Mouse (Mus musculus): Measurements from ENCODE around the gene Cyp27b1. TPM values are rescaled to one million over a fixed set of nuclear protein-coding genes. Genes with fewer than 3 reads are reported as not detected.
"Not testable (repeated sequence)": the region's sequence is repeated elsewhere in the genome, so short reads cannot be mapped to it uniquely, and the experiment has no call there.

Cyp27b1 gene
- total RNA-seq, 2 experiments from 2014 or later, result 0.26 to 0.76 TPM

GRCm38 (mm10) chr10:127049395-127050118, 1.5 kb downstream of the Cyp27b1 start:
- no peak for DNase-seq

- no peak for DNase-seq
These were observed 2.0 kb downstream of the Cyp27b1 start for GRCm38 (mm10) chr10:127050119-127050474.

- DNase-seq, result no peak
These were observed 6.6 kb downstream of the Cyp27b1 start for GRCm38 (mm10) chr10:127054646-127055045.

- no peak for DNase-seq
These were observed 7.4 kb downstream of the Cyp27b1 start for GRCm38 (mm10) chr10:127055406-127055805.

DNA sequence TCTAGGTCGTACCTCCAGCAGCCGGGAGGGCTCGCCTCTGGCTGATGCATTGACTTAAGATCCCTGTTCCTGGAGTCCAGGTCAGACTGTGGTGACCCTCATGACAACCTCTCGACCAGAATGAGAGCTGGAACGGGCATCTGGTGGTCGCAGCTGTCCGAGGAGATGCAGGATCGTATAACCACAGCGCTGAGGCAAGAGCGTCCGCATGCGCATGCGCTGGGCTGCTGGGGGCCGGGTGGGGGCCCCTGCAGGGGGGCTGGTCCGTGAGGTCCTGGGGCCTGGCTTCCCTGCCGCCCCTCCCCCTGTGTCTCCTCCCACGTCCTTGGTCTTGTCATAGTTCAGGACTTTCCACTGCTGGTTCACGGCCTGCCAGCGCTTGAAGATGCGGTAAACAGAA, 8.4 kb downstream of the Cyp27b1 start:
- DNase-seq, result no peak

- peak; percentile 78 to 89 for DNase-seq
These were observed 10.1 kb downstream of the Cyp27b1 start for GRCm38 (mm10) chr10:127058161-127058560.

DNA sequence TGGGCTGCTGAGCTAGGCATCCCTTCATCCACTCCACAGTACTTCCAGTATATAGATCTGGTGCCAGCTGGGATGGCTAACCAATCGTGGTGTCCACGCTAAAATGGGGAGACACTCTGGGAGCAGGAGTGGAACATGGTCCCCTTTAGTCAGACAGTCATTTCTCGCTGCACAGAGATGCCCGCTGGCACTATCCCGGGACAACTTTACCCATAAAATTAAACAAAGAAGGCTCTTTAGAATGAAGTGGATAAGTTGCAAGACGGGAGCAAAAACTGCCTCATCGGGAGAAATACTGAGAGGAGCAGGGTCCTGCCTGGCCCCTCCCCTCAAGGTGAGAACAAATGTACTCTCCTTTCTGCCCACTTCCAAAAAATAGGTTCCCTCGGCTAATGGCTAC, 10.7 kb downstream of the Cyp27b1 start:
- DNase-seq, result no peak

- DNase-seq, result no peak
These were observed 11.3 kb downstream of the Cyp27b1 start for GRCm38 (mm10) chr10:127059174-127059967.

DNA sequence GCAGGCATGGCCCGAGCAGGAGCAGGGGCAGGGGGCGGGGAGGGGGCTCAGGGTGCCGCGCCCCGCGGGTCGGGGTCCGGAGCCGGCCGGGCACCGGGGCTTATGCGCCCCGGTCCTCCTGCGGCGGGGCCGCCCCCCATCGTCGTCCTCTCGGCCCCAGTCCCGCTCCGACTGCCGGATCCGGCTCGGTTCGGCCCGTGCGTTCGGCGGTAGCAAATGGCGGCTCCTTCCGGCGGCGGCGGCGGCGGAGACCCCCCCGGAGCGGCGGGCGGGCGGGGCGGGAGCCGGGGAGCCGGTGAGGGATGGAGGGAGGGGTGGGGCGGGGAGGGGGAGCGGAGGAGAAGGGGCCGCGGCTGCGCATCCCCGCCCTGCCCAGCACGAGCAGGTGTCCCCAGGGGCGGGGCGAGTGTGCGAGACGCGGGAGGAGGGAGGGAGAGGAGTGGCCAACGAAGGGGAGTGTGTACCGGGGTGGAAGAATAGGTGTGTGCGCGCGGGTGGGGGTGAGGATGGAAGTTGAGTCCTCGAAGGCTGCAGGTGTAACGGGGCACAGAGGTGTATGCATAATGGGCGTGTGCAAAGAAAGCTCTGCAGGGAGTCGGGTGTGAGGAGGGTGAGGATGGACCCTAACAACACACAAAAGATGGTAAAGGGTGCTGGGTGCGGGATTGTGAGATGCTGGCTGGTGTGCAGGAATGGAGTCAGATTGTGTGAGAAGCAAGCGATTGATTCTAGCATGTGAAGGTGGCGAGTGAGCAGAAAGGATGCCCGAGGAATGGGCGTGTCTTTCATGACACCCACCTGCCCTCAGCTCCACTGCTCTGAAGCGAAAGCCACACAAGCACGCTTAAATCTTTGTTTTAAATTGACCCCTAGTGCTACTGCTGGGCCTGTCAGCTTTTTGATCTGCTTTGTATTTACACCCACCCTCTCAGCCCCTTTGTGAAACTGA, 12.2 kb downstream of the Cyp27b1 start, which contains the start of gene March9:
March9 (minus strand) TSS at position 217 of the 949 bp plus-strand sequence.
- peak; percentile 84 to 91 for DNase-seq

DNA sequence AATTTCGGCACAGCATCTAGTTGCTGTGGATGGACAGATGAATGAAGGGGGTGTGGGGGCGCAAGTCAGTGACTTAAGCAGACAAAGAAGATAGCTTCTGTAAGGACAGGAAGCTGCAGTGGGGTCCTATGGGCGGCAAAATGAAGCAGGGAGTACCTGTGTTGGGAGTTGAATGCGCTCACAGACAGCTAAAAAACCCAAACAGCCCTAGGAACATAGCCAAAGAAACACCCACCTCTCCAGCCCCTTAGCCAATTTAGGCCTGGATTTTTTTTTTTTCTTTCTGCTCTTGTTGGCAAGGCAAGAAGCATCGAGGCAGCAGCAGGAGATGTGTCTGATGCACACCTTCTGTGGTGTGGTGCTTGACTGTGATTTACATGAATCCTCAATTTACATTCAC, 13.0 kb downstream of the Cyp27b1 start:
- DNase-seq, result no peak

GRCm38 (mm10) chr10:127061513-127061912, 13.5 kb downstream of the Cyp27b1 start:
- no peak for DNase-seq

DNA sequence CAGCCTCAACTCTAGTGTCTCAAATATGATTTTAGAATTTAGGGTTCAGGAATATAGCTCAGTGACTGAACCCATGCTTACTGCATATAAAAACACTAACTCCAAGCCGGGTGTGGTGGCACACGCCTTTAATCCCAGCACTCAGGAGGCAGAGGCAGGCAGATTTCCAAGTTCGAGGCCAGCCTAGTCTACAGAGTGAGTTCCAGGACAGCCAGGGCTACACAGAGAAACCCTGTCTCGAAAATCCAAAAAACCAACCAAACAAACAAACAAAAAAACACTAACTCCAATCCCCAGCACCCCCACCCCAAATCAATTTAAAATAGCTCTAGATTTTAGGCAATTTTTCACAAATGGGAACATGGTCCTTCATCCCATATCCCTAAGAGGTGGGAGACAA, 14.1 kb downstream of the Cyp27b1 start:
- not testable (repeated sequence) for DNase-seq

- DNase-seq, result no peak
These were observed 14.5 kb downstream of the Cyp27b1 start for GRCm38 (mm10) chr10:127062503-127062902.

DNA sequence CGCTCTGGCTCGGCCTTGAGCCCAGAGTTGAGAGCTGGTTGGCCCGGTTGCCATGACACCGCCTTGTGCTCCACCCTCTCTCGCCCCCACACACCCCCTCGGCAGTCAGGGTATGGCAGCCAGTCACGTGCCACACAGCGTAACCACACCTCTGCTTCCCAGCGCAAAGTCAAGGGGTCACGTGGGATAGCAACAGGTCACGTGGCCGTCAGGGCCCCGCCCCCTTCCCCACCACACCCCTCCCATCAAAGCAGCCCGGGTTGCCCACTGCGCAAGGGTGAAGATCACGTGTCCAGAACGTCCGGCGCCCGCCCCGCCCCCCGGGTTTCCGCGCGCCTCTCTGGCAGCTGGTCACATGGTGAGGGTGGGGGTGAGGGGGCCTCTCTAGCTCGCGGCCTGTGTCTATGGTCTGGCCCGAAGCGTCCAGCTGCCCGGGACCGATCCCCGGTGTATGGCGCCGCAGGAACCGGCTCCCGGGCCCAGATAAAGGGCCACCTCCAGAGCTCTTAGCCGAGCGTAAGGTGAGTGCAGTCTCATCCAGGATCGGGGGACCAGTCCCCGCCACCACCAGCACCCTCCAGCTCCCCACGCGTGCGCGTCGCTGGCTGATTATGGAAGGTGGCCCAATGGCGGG, 15.3 kb downstream of the Cyp27b1 start, which contains the start of gene Cdk4:
Cdk4 (plus strand) TSS at position 296 of the 634 bp plus-strand sequence.
- peak; percentile 99 to 100 for DNase-seq

DNA sequence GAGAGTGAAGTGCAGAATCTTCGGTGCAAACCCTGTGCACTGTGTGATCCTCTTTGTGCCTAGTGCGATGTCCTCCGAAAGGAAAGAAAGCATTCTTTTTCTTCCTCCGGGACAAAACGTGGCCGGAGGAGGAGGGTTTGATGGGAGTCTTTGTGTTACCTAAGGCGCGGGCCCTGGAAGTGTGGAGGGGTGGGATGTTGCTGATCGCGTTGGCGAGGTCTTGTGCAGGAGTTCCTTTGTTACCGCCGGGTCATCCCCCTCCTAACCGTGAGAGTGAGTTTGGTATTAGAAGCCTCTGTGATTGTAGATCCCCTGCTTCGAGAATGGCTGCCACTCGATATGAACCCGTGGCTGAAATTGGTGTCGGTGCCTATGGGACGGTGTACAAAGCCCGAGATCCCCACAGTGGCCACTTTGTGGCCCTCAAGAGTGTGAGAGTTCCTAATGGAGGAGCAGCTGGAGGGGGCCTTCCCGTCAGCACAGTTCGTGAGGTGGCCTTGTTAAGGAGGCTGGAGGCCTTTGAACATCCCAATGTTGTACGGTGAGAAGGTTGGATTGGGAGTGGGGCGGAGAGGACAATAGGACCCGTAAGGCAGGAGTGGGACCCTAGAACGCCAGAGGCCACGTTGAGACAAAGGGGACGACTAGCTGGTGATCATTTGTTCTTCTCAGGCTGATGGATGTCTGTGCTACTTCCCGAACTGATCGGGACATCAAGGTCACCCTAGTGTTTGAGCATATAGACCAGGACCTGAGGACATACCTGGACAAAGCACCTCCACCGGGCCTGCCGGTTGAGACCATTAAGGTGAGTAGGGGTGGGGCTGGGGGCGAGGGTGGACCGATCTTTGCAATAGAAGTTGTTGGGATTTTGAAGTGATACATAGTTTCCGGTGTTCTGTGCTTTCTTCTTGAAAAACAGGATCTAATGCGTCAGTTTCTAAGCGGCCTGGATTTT, 16.1 kb downstream of the Cyp27b1 start:
- no peak for DNase-seq

- DNase-seq, result no peak
These were observed 17.9 kb downstream of the Cyp27b1 start for GRCm38 (mm10) chr10:127065981-127066380.

- no peak for DNase-seq
These were observed 18.5 kb downstream of the Cyp27b1 start for GRCm38 (mm10) chr10:127066519-127067018.

- no peak for DNase-seq
These were observed 20.4 kb downstream of the Cyp27b1 start for GRCm38 (mm10) chr10:127068360-127069038.
